Mouse (Mus musculus): ENCODE measurements around the gene 1700029I15Rik. TPM values are rescaled to one million over a fixed set of nuclear protein-coding genes. Genes with fewer than 3 reads are reported as not detected.
"Not testable (repeated sequence)": the region's sequence is repeated elsewhere in the genome, so short reads cannot be mapped to it uniquely, and the experiment has no call there.

Gene 1700029I15Rik
- polyA plus RNA-seq, 1 experiment from 2014 or later: 2.5 TPM

GRCm38 (mm10) chr2:92397436-92397835 is 15.1 kb downstream of the 1700029I15Rik start:
- Histone ChIP-seq H3K27me3 (ENCODE audit: control insufficient read depth, insufficient read depth, low read depth, low read length) (peaks cover 8% of the 10 kb centered on the region), H3K4me3 (ENCODE audit: low read length) (no peak overlapping the region), H3K4me2 (ENCODE audit: low read depth, low read length) (no peak overlapping the region), H3K9ac (ENCODE audit: low read length) (no peak overlapping the region), H3K36me3 (ENCODE audit: control insufficient read depth, insufficient read depth, low read length) (no peaks in the 10 kb centered on the region), H3K27ac (ENCODE audit: low read length) (no peak overlapping the region), H3K4me1 (replicated peaks; ENCODE audit: control insufficient read depth, insufficient read depth, low read length) (peaks cover 8% of the 10 kb centered on the region), H3K9me3 (ENCODE audit: control insufficient read depth, low read length) (no peaks in the 10 kb centered on the region)
- 81% methylated on average over 1 of the region's 1 CpGs for WGBS
- no peak for ATAC-seq (ENCODE audit: low read depth)

DNA sequence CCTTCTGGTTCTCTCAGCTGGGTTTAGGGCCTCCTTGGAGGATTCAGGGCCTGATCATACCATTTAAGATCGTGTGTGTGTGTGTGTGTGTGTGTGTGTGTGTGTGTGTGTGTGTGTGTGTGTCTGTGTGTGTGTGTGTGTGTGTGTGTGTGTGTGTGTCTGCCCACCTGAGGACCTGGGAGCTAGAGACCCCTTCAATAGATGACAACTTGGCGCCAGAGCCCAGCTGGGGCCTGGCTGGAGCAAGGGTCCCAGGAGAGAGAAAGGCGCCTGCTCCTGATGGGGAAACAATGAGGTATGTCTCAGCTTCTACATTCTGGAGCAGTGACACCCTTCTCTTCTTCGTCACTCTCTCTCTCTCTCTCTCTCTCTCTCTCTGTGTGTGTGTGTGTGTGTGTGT is 17.5 kb downstream of the 1700029I15Rik start:
- WGBS: 59% methylated on average over 4 of the region's 4 CpGs
- not testable (repeated sequence) for H3K4me1 ChIP-seq (replicated peaks; ENCODE audit: control insufficient read depth, insufficient read depth, low read length); ATAC-seq (ENCODE audit: low read depth); H3K27me3 ChIP-seq (ENCODE audit: control insufficient read depth, insufficient read depth, low read depth, low read length); H3K9ac ChIP-seq (ENCODE audit: low read length); H3K4me2 ChIP-seq (ENCODE audit: low read depth, low read length); H3K36me3 ChIP-seq (ENCODE audit: control insufficient read depth, insufficient read depth, low read length); H3K4me3 ChIP-seq (ENCODE audit: low read length); H3K9me3 ChIP-seq (ENCODE audit: control insufficient read depth, low read length); H3K27ac ChIP-seq (ENCODE audit: low read length)

DNA sequence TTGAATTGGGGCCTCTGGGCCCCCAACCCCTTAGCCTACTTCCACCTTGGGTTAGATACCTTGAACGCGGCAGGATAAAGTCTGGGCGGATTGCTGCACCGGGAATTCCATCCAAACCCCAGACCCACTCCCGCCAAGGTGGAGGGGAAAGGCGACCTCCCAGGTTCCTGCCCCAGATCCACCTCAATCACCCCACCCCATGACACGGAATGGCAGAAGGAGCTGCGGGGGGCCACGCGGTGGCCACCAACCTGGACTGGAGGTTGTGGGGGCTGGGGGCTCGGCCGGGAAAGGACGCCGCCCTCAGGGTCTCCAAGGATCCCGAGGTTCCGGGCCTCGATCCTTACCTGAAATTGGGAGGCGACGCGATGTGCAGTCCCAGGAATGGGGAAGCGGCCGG is 18.3 kb downstream of the 1700029I15Rik start:
- Histone ChIP-seq H3K4me3 (ENCODE audit: low read length) (peak overlapping the region; percentile 68), H3K4me2 (ENCODE audit: low read depth, low read length) (peak overlapping the region; percentile 98), H3K9ac (ENCODE audit: low read length) (peak overlapping the region; percentile 70), H3K9me3 (ENCODE audit: control insufficient read depth, low read length) (no peaks in the 10 kb centered on the region), H3K27ac (ENCODE audit: low read length) (no peak overlapping the region), H3K27me3 (ENCODE audit: control insufficient read depth, insufficient read depth, low read depth, low read length) (peaks cover 7% of the 10 kb centered on the region), H3K4me1 (replicated peaks; ENCODE audit: control insufficient read depth, insufficient read depth, low read length) (peaks cover 5% of the 10 kb centered on the region), H3K36me3 (ENCODE audit: control insufficient read depth, insufficient read depth, low read length) (peaks cover 14% of the 10 kb centered on the region)
- 6% methylated on average over 13 of the region's 22 CpGs for WGBS
- 0 out of 2 replicates have a peak, but pooled peaks have one; percentile 11 for ATAC-seq (ENCODE audit: low read depth)

DNA sequence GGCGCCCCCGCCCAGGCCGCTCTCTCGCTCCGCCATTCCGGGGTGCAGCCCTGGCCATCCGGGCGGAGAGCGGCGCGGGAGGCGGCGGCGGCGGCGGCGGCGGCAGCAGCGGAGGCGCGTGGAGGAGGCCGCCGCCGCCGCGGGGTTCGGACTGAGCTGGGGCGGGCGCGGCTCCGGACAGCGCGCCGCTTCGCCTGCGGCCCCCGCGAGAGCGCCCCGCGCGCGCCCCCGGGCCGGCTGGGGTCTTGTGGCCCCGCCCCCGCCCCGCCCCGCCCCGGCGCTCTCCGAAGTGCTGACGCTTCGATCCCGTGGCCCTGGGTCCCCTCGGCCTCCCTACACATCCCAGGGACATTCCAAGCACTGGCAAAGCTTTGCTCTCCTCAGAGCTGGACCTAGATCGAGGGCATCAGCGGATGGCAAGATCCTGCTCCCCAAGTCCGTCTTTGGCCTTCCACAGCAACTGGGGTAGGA is 18.8 kb downstream of the 1700029I15Rik start, which contains the start of gene Mapk8ip1:
Gene Mapk8ip1 (minus strand): TSS at position 173 of the 471 bp plus-strand sequence.
- peaks cover 18% of the 10 kb centered on the region for H3K36me3 ChIP-seq (ENCODE audit: control insufficient read depth, insufficient read depth, low read length)
- H3K27ac ChIP-seq (ENCODE audit: low read length): no peak within 1 kb of the TSS
- peaks cover 5% of the 10 kb centered on the region for H3K4me1 ChIP-seq (replicated peaks; ENCODE audit: control insufficient read depth, insufficient read depth, low read length)
- no peaks in the 10 kb centered on the region for H3K9me3 ChIP-seq (ENCODE audit: control insufficient read depth, low read length)
- H3K4me2 ChIP-seq (ENCODE audit: low read depth, low read length): peak within 1 kb of the TSS; percentile 98
- H3K27me3 ChIP-seq (ENCODE audit: control insufficient read depth, insufficient read depth, low read depth, low read length): peaks cover 7% of the 10 kb centered on the region
- ATAC-seq (ENCODE audit: low read depth): peak; percentile 83
- 2% methylated on average over 22 of the region's 59 CpGs for WGBS
- peak within 1 kb of the TSS; percentile 68 for H3K4me3 ChIP-seq (ENCODE audit: low read length)
- peak within 1 kb of the TSS; percentile 70 for H3K9ac ChIP-seq (ENCODE audit: low read length)

DNA sequence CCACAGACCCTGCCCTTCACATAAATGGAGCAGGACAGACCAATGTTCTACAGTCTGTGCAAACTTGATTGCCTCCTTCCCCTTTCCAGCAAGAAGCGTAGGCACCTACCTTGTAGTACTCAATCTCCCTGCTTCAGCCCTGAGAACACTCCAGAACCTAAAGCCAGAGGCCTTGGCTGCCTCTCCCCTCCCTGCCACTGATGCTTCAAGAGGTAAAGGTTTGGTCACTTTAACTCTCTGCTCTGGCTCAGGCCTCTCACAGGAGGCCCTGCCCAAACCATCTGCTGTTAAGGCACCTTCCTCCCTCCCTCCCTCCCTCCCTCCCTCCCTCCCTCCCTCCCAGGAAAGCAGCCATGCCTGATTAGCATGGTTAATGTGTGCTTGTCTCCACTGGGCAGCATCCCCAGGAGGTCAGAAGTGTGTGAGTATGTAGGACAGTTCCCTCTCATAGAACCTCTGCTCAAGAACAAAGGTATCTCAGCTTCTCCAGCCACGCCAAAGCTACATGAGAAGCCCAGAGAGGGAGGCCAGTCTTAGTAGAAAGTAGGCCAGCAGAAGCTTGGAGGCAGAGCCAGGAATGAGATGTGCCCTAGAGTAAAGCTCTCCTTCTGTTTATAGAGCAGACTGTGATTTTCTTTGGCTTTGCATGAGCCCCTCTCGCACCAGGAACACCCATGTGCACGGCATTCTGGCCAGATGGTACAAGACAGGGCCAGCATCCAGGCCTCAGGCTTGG is 20.4 kb downstream of the 1700029I15Rik start:
- 74% methylated on average over 4 of the region's 4 CpGs for WGBS
- Histone ChIP-seq H3K9ac (ENCODE audit: low read length) (no peak overlapping the region), H3K36me3 (ENCODE audit: control insufficient read depth, insufficient read depth, low read length) (peaks cover 18% of the 10 kb centered on the region), H3K9me3 (ENCODE audit: control insufficient read depth, low read length) (no peaks in the 10 kb centered on the region), H3K27me3 (ENCODE audit: control insufficient read depth, insufficient read depth, low read depth, low read length) (peaks cover 7% of the 10 kb centered on the region), H3K4me2 (ENCODE audit: low read depth, low read length) (no peak overlapping the region), H3K4me3 (ENCODE audit: low read length) (no peak overlapping the region), H3K4me1 (replicated peaks; ENCODE audit: control insufficient read depth, insufficient read depth, low read length) (peaks cover 5% of the 10 kb centered on the region), H3K27ac (ENCODE audit: low read length) (no peak overlapping the region)
- no peak for ATAC-seq (ENCODE audit: low read depth)

DNA sequence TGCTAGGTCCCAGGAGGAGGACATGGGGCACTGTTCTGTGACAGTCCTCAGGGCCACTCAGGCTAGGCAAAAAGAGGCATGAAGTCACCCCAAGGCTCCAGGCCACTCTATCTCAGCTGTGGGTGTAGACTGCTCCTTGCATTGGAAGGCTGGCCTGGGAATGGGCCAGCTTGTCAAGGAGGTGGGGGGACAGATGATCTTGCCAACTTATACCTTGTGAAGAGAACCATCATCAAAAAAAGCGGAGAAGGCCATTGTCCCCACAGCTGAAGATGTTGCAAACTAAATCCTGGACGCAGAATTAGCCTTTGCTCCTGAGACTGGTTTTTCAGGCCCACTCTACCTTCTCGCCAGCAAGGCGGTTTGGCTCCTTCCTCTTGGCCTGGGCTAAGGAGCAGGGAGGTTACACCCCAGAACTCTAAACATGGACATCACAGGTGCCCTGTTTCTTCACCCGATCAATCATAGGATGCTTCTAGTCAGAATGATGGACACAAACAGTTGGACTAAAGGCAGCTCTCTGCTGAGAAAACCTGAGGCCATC is 21.5 kb downstream of the 1700029I15Rik start:
- H3K4me1 ChIP-seq (replicated peaks; ENCODE audit: control insufficient read depth, insufficient read depth, low read length): peaks cover 5% of the 10 kb centered on the region
- peaks cover 19% of the 10 kb centered on the region for H3K36me3 ChIP-seq (ENCODE audit: control insufficient read depth, insufficient read depth, low read length)
- 93% methylated on average over 5 of the region's 5 CpGs for WGBS
- peaks cover 7% of the 10 kb centered on the region for H3K27me3 ChIP-seq (ENCODE audit: control insufficient read depth, insufficient read depth, low read depth, low read length)
- H3K4me2 ChIP-seq (ENCODE audit: low read depth, low read length): no peak overlapping the region
- H3K27ac ChIP-seq (ENCODE audit: low read length): no peak overlapping the region
- H3K9me3 ChIP-seq (ENCODE audit: control insufficient read depth, low read length): no peaks in the 10 kb centered on the region
- no peak overlapping the region for H3K4me3 ChIP-seq (ENCODE audit: low read length)
- ATAC-seq (ENCODE audit: low read depth): no peak
- H3K9ac ChIP-seq (ENCODE audit: low read length): no peak overlapping the region

- Histone ChIP-seq H3K4me2 (ENCODE audit: low read depth, low read length) (no peak overlapping the region), H3K9ac (ENCODE audit: low read length) (no peak overlapping the region), H3K36me3 (ENCODE audit: control insufficient read depth, insufficient read depth, low read length) (peaks cover 26% of the 10 kb centered on the region), H3K4me3 (ENCODE audit: low read length) (no peak overlapping the region), H3K9me3 (ENCODE audit: control insufficient read depth, low read length) (no peaks in the 10 kb centered on the region), H3K27me3 (ENCODE audit: control insufficient read depth, insufficient read depth, low read depth, low read length) (peaks cover 7% of the 10 kb centered on the region), H3K4me1 (replicated peaks; ENCODE audit: control insufficient read depth, insufficient read depth, low read length) (peaks cover 5% of the 10 kb centered on the region), H3K27ac (ENCODE audit: low read length) (no peak overlapping the region)
- 84% methylated on average over 6 of the region's 6 CpGs for WGBS
- ATAC-seq (ENCODE audit: low read depth): no peak
Observed at GRCm38 (mm10) chr2:92404737-92405136, 22.4 kb downstream of the 1700029I15Rik start.

DNA sequence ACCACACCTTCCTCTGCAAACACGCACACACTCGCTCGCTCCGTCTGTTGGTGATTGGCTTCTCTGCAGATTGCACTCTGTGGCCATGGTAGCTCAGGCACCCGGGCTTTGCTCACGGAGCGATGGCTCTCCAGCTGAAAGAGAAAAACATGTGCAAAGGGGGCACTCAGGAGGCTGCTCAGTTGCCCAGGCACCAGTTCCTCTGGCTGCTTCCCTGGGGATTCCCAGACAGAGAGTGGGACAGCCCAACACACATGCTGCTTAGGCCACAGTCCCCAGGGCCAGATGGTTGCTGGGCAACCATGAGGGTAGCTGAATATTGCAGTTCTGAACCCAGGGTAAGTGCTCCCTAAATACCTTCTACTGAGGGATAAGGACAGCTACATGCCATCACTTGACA is 23.3 kb downstream of the 1700029I15Rik start:
- whole genome bisulfite sequencing: 78% methylated on average over 7 of the region's 7 CpGs
- Histone ChIP-seq H3K4me2 (ENCODE audit: low read depth, low read length) (no peak overlapping the region), H3K4me3 (ENCODE audit: low read length) (no peak overlapping the region), H3K36me3 (ENCODE audit: control insufficient read depth, insufficient read depth, low read length) (peaks cover 36% of the 10 kb centered on the region), H3K4me1 (replicated peaks; ENCODE audit: control insufficient read depth, insufficient read depth, low read length) (peaks cover 4% of the 10 kb centered on the region), H3K9me3 (ENCODE audit: control insufficient read depth, low read length) (no peaks in the 10 kb centered on the region), H3K27ac (ENCODE audit: low read length) (no peak overlapping the region), H3K9ac (ENCODE audit: low read length) (no peak overlapping the region), H3K27me3 (ENCODE audit: control insufficient read depth, insufficient read depth, low read depth, low read length) (peaks cover 2% of the 10 kb centered on the region)
- ATAC-seq (ENCODE audit: low read depth): no peak

DNA sequence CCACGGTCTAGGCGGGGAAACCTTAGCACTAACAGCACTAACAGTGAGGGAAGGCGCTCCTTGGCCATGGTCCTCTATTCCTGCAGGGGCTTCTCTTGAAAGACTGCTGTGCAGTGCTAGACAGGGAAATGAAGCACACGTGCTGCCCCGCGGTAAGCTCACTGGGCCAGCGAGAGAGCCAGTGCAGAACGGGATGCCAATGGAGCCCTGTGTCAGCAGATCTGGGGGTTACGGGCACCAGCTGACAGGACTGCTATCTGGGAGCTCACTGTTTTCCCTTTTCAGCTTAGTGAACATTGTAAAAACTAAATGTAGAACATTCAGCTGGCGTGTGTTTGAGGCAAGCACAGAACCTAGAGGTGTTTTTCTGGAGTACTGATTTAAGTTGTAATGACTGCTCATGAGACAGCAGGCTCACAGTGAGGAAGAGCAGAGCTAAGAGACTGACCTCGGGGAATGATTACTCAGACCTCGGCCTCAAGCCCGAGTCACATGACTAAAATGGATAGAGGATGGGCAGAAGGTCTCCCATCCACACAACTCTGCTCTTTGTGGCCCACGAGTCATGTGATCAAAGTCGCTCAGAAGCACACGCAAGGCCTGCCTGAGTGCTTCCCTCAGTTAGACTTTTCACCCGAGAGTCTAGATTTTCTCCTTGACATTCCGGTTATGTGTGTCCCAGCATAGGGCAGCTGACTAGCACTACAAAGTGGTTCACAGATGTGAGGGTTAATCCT is 26.1 kb downstream of the 1700029I15Rik start:
- Histone ChIP-seq H3K27me3 (ENCODE audit: control insufficient read depth, insufficient read depth, low read depth, low read length) (no peaks in the 10 kb centered on the region), H3K4me3 (ENCODE audit: low read length) (no peak overlapping the region), H3K36me3 (ENCODE audit: control insufficient read depth, insufficient read depth, low read length) (peaks cover 60% of the 10 kb centered on the region), H3K27ac (ENCODE audit: low read length) (no peak overlapping the region), H3K4me2 (ENCODE audit: low read depth, low read length) (no peak overlapping the region), H3K9me3 (ENCODE audit: control insufficient read depth, low read length) (no peaks in the 10 kb centered on the region), H3K4me1 (replicated peaks; ENCODE audit: control insufficient read depth, insufficient read depth, low read length) (no peaks in the 10 kb centered on the region), H3K9ac (ENCODE audit: low read length) (no peak overlapping the region)
- 85% methylated on average over 18 of the region's 18 CpGs for WGBS
- no peak for ATAC-seq (ENCODE audit: low read depth)
